Mouse (Mus musculus): ENCODE results near the gene Tango6.

- no peak for TF ChIP-seq CTCF (IDR thresholded peaks at IDR 0.05; ENCODE audit: insufficient read depth, low read depth, low read length)
- no peak for TF ChIP-seq POLR2A (IDR thresholded peaks at IDR 0.05; ENCODE audit: insufficient read depth, low read depth, low read length)
Observed at GRCm38 (mm10) chr8:106647387-106647786, 35.5 kb upstream of the Tango6 start.

Data from olfactory bulb, adult 2 months (tissue).